Mouse (Mus musculus) myocyte (in vitro differentiated cells): ENCODE data around the gene Gclc.

ENCODE experiments used
- MAX ChIP-seq: IDR thresholded peaks from one replicate; pipeline ENCODE4 v1.6.1; 2011; ENCODE audit warnings: low read depth, mild to moderate bottlenecking, control low read depth
- POLR2A ChIP-seq: IDR thresholded peaks from one replicate; pipeline ENCODE4 v1.6.1; 2011; ENCODE audit warnings: low read depth, mild to moderate bottlenecking, control low read depth, moderate library complexity; ENCODE audit not compliant: insufficient read length
- POLR2AphosphoS2 ChIP-seq: IDR thresholded peaks from one replicate; pipeline ENCODE4 v1.6.1; 2011; ENCODE audit warnings: low read depth, control low read depth; ENCODE audit not compliant: insufficient read length
- REST ChIP-seq: IDR thresholded peaks from one replicate; pipeline ENCODE4 v1.6.1; 2011; ENCODE audit warnings: mild to moderate bottlenecking, control low read depth, moderate library complexity; ENCODE audit not compliant: insufficient read depth, insufficient read length

DNA sequence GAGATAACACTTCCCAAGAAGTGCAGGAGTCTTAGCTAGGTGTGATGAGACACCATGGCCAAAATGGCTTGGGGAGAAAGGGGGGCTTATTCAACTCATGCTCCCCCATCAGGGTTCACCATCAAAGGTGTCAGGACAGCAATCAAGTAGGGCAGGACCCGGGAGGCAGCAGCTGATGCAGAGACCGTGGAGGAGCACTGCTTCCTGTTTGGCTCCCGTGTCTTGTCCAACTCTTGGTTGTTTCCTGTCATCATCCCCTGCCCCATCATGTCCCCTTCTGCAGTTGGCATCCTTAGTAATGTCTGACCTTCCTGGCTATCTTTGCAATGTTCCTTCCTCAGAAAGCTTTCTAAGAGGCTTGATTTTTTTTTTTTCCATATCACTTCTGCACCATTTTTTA, 41.5 kb upstream of the Gclc start:
- TF ChIP-seq MAX: no peak
- TF ChIP-seq POLR2A: no peak
- no peak for TF ChIP-seq POLR2AphosphoS2
- no peak for TF ChIP-seq REST
